Mouse (Mus musculus) neutrophil, adult 65 days (primary cell): ENCODE results near the gene Emc9. TPM values are rescaled to one million over a fixed set of nuclear protein-coding genes. Genes with fewer than 3 reads are reported as not detected.

Experiments used
- total RNA-seq: library from RNA; stranded (reverse); gene quantifications from 2 replicates; pipeline ENCODE4 v1.2.4, GENCODE M21; 2023

The Emc9 gene
- total RNA-seq, result 1.5 and 1.8 TPM in 2 replicates

DNA sequence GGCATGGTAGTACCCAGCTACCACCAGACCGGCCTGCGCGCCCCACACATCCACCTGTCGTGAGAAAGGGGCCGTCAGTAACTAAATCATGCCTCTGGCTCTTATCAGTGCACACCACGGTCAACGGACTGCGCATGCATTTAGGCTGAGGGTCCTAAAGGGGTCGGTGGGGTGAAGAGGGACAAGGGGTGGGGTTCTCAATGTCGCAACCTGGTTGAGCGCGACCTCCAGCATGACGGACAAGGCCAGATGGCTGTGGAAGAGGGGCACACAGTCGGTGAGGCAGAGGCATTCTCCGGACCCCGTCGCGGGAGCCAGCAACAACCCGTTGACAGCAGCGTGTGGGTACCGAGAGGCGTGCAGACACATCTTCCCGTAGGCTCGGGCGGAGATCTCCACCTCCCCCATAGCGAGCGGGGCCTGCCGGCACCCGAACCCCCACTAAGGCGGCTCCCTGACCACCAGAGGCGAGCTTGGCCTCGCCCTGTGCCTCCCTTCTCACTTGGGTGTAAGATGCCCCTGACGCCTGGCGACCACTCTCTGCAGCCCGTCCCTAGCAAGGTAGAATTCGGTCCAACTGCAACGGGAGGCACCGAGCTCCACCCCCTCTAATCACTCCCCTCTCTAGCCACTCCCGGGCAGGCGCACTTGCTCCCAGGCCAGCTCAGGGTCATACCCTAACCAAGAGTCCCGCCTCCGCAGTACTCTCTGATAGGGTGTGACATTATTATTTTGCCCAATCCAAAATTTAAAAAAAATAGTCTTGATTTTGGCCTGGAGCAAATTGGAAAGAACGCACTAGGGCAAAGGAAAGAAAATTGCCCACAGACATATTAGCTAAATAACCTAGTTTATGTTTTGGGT is at the start of gene Emc9:
TSS of gene Emc9 (minus strand) at position 601 of the 864 bp plus-strand sequence.

DNA sequence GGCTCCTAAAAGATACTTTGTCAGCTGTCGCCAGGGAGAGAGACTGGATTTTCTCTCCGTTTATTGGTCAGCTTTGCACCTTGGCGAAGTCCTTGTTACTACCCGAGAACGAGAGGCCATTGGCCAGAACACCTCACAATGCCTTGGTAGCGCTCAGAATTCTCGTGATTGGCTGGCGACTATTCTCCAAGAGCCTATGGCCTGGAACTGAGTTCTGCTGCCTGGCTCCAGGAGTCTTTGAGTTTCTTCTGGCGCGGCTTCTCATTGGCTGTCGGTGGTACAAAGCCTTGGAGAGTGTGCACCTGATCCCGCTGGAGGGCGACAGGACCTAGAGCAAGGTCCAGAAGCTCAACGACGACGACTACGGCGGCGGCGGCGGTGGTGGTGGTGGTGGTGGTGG is 32.7 kb upstream of the Emc9 start, which contains the start of gene Rec8:
TSS of gene Rec8 (plus strand) at position 216 of the 400 bp plus-strand sequence.

DNA sequence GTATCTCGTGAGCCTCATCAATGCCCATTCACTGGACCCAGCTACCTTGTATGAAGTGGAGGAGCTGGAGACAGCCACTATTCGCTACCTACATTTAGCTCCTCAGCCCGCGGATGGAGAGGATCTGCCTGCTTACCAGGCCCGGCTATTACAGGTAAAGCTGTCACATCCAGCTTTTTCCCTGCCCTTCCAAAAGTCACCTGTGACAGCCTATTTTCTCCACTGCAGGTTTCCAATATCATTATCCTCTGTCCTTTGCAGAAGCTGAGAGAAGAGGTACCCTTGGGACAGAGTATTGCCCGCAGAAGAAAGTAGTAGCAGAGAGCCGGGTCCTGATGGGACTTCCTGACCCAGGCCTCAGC is 18.1 kb upstream of the Emc9 start, which contains the start of gene Irf9:
TSS of gene Irf9 (plus strand) at position 301 of the 362 bp plus-strand sequence.

DNA sequence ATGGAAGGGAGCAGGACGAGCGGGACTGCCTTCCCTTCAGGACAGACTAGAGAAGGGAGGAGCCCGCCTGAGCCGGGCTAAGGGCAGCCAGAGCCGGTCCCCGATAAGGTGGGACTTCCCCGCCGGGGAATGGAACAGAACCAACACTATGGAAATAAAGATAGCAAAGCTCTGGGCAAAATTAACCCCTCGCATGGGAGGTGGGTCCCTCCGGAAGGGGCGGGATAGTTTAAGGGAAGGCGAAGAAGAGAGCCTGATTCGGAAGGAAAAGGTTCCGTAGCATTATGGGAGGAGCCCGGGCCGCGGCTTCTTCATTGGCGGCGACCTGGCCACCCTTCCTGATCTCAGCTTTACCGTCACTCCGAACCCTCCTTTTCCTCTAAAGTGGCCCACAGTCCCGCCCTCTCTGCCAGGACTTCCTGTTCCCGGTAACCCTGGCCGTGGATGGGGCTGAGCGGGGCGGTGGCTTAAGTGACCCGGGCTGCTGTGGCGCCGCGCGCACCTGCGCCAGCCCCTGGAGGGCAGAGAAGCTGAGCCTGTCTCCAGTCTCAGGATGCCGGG is 6.3 kb upstream of the Emc9 start, which contains the start of gene Rnf31:
TSS of gene Rnf31 (plus strand) at position 378 of the 561 bp plus-strand sequence.

DNA sequence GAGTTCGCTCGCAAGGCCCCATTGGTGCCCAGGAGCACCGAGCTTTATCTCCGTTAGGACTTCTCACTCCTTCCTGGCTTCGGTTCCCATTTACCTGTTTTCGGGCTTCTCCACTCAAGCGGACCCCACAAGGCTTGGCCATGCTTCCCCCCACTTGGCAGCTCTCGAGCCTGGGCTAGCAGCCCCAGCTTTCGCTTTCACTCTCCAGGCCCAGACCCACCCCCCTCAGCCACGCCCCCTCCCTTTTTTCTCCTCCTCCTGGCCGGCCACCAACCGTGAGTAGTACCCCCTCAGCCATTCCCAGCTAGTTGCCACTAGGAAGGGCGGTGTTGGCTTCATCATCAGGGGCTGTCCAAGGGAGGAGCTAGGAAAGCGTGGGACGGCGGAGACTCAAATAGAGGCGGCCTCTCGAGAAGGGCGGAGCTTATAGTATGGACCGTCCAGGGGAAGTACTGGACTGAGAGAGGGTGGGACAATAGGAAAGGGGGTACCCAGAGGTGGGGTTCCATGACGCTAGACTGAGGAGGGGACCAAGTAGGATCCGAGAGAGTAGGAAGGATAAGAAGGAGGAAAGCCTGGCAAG is 5.7 kb upstream of the Emc9 start, which contains the start of gene Psme2:
TSS of gene Psme2 (minus strand) at position 366 of the 583 bp plus-strand sequence.

DNA sequence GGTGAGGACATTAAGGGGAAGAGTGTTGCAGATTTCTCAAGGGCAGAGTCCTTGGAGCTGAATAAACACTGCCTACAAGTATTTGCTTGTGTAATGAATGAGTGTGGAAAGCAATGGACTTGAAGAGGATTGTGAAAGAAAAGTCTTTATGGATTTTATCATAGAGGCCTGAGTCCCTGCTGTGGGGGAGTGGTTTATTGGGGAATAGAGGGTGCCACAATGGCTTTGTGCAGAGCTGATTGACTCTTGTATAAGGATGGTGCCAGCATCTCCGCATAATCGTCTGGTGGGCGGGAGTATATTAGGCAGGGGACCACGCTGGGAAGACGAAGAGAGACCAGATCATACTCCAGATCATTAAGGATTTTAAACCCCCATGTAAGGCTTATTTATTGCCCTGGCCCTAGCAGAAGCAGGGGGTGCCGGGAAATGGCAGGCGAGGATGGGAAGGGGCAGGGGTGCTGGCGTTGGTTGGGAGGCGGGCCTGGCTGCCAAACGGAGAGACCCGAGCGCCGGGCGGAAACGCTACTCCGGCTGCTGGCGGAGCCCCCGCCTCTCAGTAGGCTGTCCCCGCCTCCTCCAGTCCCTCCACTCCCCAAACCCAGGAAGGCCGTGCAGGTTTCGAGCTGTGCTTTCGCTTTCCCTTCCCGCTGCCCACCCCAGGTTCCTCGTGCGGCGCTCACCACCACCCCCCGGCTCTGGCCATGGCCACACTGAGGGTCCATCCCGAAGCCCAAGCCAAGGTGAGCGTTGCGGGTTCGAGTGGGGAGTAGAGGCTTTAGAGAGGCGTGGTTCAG is 7.0 kb downstream of the Emc9 start, which contains the start of gene Psme1:
TSS of gene Psme1 (plus strand) at position 253 of the 797 bp plus-strand sequence.

DNA sequence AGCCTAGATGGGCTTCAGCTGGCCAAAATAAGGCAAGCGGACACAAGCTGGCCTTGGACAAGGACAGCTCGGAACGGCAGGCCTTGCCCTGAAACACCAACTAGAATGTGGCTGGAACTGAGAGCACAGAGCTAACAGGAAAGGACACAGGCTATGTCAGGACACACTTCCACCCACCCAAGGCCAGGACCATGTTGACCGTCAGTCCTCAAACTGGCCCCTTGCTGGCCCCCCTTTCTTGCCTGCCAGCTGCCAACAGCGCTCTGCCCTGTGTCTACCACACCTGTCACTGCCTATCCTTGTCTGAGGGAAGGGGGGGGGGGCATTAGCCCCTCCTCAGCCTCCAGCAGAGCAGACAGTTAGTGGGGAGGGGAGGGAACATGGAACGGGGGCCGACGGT is 9.8 kb downstream of the Emc9 start, which contains the start of gene Fitm1:
TSS of gene Fitm1 (plus strand) at position 316 of the 400 bp plus-strand sequence.

DNA sequence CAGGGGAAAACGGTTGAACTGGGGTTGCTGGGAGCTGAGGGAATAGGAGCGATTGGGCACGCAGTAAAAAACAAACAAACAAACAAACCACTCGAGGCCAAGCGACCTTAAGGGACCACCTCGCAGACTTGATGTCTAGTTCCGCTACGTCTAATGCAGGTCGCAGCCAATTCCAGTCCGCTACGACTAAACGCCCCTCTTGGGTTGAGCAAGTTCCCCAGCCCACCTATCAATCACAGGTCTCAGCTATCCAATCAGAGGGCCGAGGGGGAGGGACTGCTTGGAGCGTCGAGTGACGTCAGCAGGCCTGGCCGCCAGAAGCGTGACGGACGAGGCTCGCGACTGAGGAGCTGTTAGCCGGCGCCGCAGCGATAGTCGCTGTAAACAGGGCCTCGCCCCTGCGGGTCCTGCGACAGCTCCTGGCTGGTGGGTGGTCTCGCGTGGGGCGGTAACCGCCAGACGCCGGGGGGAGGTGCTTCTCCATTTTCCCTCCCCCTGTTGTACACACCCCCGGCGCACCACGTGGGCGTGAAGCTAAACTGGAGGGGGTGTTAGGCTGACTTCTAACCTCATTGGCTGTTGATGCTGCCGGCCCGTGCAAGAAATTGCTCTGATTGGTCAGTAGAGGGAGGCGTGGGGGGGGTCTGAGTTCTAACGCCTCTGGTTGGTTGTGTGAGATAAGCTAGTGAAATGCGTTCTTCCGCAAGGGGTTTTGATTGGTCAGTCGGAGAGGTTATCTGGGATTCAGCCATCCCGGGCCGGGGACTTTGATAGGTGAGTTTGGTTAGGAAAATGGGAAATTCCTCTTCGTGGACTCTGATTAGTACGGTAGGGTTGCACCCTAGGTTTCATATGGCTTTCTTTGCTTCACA is 24.7 kb downstream of the Emc9 start, which contains the start of gene A730061H03Rik:
TSS of gene A730061H03Rik (minus strand) at position 205 of the 872 bp plus-strand sequence.

DNA sequence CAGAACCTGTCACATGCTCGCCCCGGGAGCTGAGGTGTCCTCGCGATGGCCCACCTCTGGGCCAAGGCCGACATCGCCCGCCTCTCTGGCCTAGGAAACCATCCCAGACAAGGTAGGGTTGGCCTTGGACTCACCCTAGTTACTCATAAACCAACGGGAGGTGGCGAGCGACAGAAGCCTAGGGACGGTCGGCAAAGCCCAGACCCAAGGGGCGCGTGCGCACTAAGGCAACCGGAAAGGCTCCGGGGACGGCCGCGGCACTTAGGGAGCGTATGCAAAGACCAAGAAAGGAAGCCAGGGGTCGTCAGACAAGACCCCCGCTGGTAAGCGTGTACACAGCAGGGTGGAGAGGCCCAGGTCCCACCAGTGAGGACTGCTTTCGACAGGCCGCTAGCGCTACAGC is 25.3 kb downstream of the Emc9 start, which contains the start of gene Dcaf11:
TSS of gene Dcaf11 (plus strand) at position 208 of the 403 bp plus-strand sequence.

DNA sequence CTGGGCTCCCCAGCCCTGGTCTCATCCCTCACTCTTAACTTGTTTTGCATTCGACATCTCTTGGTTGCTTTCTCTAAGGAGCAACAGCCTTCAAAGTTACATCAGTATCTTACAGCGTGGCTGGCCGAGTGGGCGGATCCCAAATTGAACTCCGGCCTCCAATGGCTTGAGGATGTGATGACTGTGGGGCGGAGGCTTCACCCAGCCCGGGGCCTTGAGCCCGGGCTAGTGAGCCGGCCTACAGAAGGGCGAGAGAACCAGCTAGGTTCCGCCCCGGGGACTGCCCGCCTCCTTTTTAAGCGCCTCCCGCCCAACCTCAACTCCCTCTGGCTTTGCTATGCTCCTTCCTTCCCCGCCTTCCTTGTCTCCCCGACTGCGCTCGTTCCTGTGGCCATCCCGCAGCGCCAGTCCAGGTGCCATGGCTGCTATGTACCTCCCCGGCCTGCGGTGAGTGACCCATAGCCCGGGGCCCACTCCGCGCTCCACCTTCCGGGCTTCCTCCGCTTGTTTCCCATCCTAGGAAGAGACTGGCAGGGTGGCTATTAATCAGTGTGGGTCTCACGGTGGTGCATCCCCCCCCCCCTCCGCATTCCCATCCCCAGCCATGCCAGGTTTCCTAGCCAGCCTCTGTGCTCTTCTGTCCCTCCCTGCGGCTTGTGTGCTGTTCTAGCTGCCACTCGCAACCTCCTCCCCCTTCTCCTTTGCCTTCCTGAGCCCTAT is 44.9 kb downstream of the Emc9 start, which contains the start of gene Pck2:
TSS of gene Pck2 (plus strand) at position 200 of the 720 bp plus-strand sequence.

Other genes with a start within 250 kb of the Emc9 start
- gene Dhrs4, start 106.5 kb downstream of the Emc9 start, total RNA-seq, result 12.9 and 13.7 TPM in 2 replicates
- gene Carmil3, start 94.7 kb downstream of the Emc9 start, total RNA-seq, result not detected in 2 replicates
- not detected in 2 replicates for gene Cpne6, start 74.9 kb downstream of the Emc9 start, total RNA-seq
- not detected in 2 replicates for gene Nrl, start 60.3 kb downstream of the Emc9 start, total RNA-seq
- gene Pck2, start 45.0 kb downstream of the Emc9 start, total RNA-seq, result 14.4 and 20.4 TPM in 2 replicates
- 44.0 and 53.0 TPM in 2 replicates for gene Dcaf11, start 25.3 kb downstream of the Emc9 start, total RNA-seq
- 1.2 and 2.0 TPM in 2 replicates for gene A730061H03Rik, start 24.9 kb downstream of the Emc9 start, total RNA-seq
- not detected in 2 replicates for gene Fitm1, start 9.7 kb downstream of the Emc9 start, total RNA-seq
- gene Psme1, start 7.2 kb downstream of the Emc9 start, total RNA-seq, result 122 and 139 TPM in 2 replicates
- gene Psme2, start 5.8 kb upstream of the Emc9 start, total RNA-seq, result 174 and 199 TPM in 2 replicates
- gene Rnf31, start 6.4 kb upstream of the Emc9 start, total RNA-seq, result 49.9 and 68.0 TPM in 2 replicates
- gene Irf9, start 18.3 kb upstream of the Emc9 start, total RNA-seq, result 49.8 and 55.5 TPM in 2 replicates
- 0.22 TPM in 1 of 2 replicates, not detected in the other for gene Rec8, start 32.7 kb upstream of the Emc9 start, total RNA-seq
- 10.0 and 12.5 TPM in 2 replicates for gene Ipo4, start 50.7 kb upstream of the Emc9 start, total RNA-seq
- 1.5 and 2.2 TPM in 2 replicates for gene Gm49378, start 52.6 kb upstream of the Emc9 start, total RNA-seq
- 29.1 and 33.0 TPM in 2 replicates for gene Tm9sf1, start 58.5 kb upstream of the Emc9 start, total RNA-seq
- gene Tssk4, start 64.9 kb upstream of the Emc9 start, total RNA-seq, result 1.3 and 1.7 TPM in 2 replicates
- gene Mdp1, start 75.2 kb upstream of the Emc9 start, total RNA-seq, result 9.4 and 11.2 TPM in 2 replicates
- 12.0 and 12.3 TPM in 2 replicates for gene Gmpr2, start 86.6 kb upstream of the Emc9 start, total RNA-seq
- 129 and 152 TPM in 2 replicates for gene Nedd8, start 86.8 kb upstream of the Emc9 start, total RNA-seq
- gene Tinf2, start 96.5 kb upstream of the Emc9 start, total RNA-seq, result 47.7 and 63.8 TPM in 2 replicates
- gene Tgm1, start 128.6 kb upstream of the Emc9 start, total RNA-seq, result 2.1 and 2.6 TPM in 2 replicates
- 23.7 and 38.4 TPM in 2 replicates for gene Rabggta, start 137.0 kb upstream of the Emc9 start, total RNA-seq
- 47.8 and 56.7 TPM in 2 replicates for gene Dhrs1, start 160.4 kb upstream of the Emc9 start, total RNA-seq
- gene Nop9, start 160.4 kb upstream of the Emc9 start, total RNA-seq, result 12.1 and 17.3 TPM in 2 replicates
- 0.77 TPM in 1 of 2 replicates, not detected in the other for gene Cideb, start 173.2 kb upstream of the Emc9 start, total RNA-seq
- 0.43 and 1.0 TPM in 2 replicates for gene Ltb4r2, start 176.1 kb upstream of the Emc9 start, total RNA-seq
- 203 and 207 TPM in 2 replicates for gene Ltb4r1, start 180.7 kb upstream of the Emc9 start, total RNA-seq
- gene Adcy4, start 198.8 kb upstream of the Emc9 start, total RNA-seq, result 0.63 TPM in 1 of 2 replicates, not detected in the other
- gene Ripk3, start 203.6 kb upstream of the Emc9 start, total RNA-seq, result 42.5 and 50.7 TPM in 2 replicates
- gene Nfatc4, start 237.8 kb upstream of the Emc9 start, total RNA-seq, result not detected in 2 replicates